Mouse (Mus musculus): ENCODE data around the gene Dtl. TPM values are rescaled to one million over a fixed set of nuclear protein-coding genes. Genes with fewer than 3 reads are reported as not detected.
"Not testable (repeated sequence)": the region's sequence is repeated elsewhere in the genome, so short reads cannot be mapped to it uniquely, and the experiment has no call there.

Gene Dtl
- polyA plus RNA-seq, 1 experiment from 2014 or later, result 19.8 TPM

GRCm38 (mm10) chr1:191519329-191520066 lies 55.8 kb downstream of the Dtl start:
- H3K9me3 ChIP-seq (replicated peaks), result no peaks in the 10 kb centered on the region
- H3K4me2 ChIP-seq, result no peak overlapping the region
- WGBS, result 86% methylated on average over 4 of the region's 4 CpGs
- no peak overlapping the region for H3K9ac ChIP-seq
- H3K27ac ChIP-seq, result 0 out of 2 replicates have a peak overlapping the region, but pooled peaks have one; percentile 5
- H3K27me3 ChIP-seq, result no peaks in the 10 kb centered on the region
- H3K4me3 ChIP-seq, result no peak overlapping the region
- no peaks in the 10 kb centered on the region for H3K36me3 ChIP-seq
- ATAC-seq (replicated peaks; ENCODE audit: insufficient number of reproducible peaks, insufficient read depth, low FRiP score, low read depth), result no peak
- peaks cover 15% of the 10 kb centered on the region for H3K4me1 ChIP-seq (replicated peaks)

- H3K4me2 ChIP-seq, result no peak overlapping the region
- peaks cover 15% of the 10 kb centered on the region for H3K4me1 ChIP-seq (replicated peaks)
- H3K27me3 ChIP-seq, result no peaks in the 10 kb centered on the region
- no peak overlapping the region for H3K9ac ChIP-seq
- H3K4me3 ChIP-seq, result no peak overlapping the region
- no peaks in the 10 kb centered on the region for H3K36me3 ChIP-seq
- 82% methylated on average over 4 of the region's 4 CpGs for WGBS
- H3K27ac ChIP-seq, result 0 out of 2 replicates have a peak overlapping the region, but pooled peaks have one; percentile 5
- no peak for ATAC-seq (replicated peaks; ENCODE audit: insufficient number of reproducible peaks, insufficient read depth, low FRiP score, low read depth)
- H3K9me3 ChIP-seq (replicated peaks), result no peaks in the 10 kb centered on the region
These were observed 56.4 kb downstream of the Dtl start for GRCm38 (mm10) chr1:191518911-191519310.

- no peak overlapping the region for H3K9ac ChIP-seq
- peaks cover 15% of the 10 kb centered on the region for H3K4me1 ChIP-seq (replicated peaks)
- no peak for ATAC-seq (replicated peaks; ENCODE audit: insufficient number of reproducible peaks, insufficient read depth, low FRiP score, low read depth)
- H3K4me2 ChIP-seq, result no peak overlapping the region
- H3K4me3 ChIP-seq, result no peak overlapping the region
- no peak overlapping the region for H3K27ac ChIP-seq
- H3K9me3 ChIP-seq (replicated peaks), result no peaks in the 10 kb centered on the region
- H3K27me3 ChIP-seq, result no peaks in the 10 kb centered on the region
- 77% methylated on average over 5 of the region's 5 CpGs for WGBS
- H3K36me3 ChIP-seq, result no peaks in the 10 kb centered on the region
These were observed 57.4 kb downstream of the Dtl start for GRCm38 (mm10) chr1:191517969-191518368.

GRCm38 (mm10) chr1:191517056-191517455 lies 58.3 kb downstream of the Dtl start:
- Histone ChIP-seq H3K4me1 (replicated peaks) (peaks cover 15% of the 10 kb centered on the region), H3K27me3 (no peaks in the 10 kb centered on the region), H3K27ac (no peak overlapping the region), H3K4me3 (no peak overlapping the region), H3K9ac (no peak overlapping the region), H3K9me3 (replicated peaks) (no peaks in the 10 kb centered on the region), H3K4me2 (no peak overlapping the region), H3K36me3 (no peaks in the 10 kb centered on the region)
- no peak for ATAC-seq (replicated peaks; ENCODE audit: insufficient number of reproducible peaks, insufficient read depth, low FRiP score, low read depth)
- WGBS, result 87% methylated on average over 3 of the region's 3 CpGs

GRCm38 (mm10) chr1:191516351-191516750 lies 59.0 kb downstream of the Dtl start:
- 84% methylated on average over 2 of the region's 2 CpGs for WGBS
- not testable (repeated sequence) for H3K9me3 ChIP-seq (replicated peaks); H3K27ac ChIP-seq; H3K27me3 ChIP-seq; ATAC-seq (replicated peaks; ENCODE audit: insufficient number of reproducible peaks, insufficient read depth, low FRiP score, low read depth); H3K36me3 ChIP-seq; H3K4me2 ChIP-seq; H3K4me3 ChIP-seq; H3K9ac ChIP-seq
- peaks cover 13% of the 10 kb centered on the region for H3K4me1 ChIP-seq (replicated peaks)

- H3K4me3 ChIP-seq, result no peak overlapping the region
- H3K4me1 ChIP-seq (replicated peaks), result no peaks in the 10 kb centered on the region
- H3K27ac ChIP-seq, result no peak overlapping the region
- no peaks in the 10 kb centered on the region for H3K36me3 ChIP-seq
- no peak overlapping the region for H3K9ac ChIP-seq
- ATAC-seq (replicated peaks; ENCODE audit: insufficient number of reproducible peaks, insufficient read depth, low FRiP score, low read depth), result no peak
- no peaks in the 10 kb centered on the region for H3K27me3 ChIP-seq
- no peak overlapping the region for H3K4me2 ChIP-seq
- 85% methylated on average over 4 of the region's 4 CpGs for WGBS
- no peaks in the 10 kb centered on the region for H3K9me3 ChIP-seq (replicated peaks)
These were observed 62.1 kb downstream of the Dtl start for GRCm38 (mm10) chr1:191513195-191513594.

- no peak for ATAC-seq (replicated peaks; ENCODE audit: insufficient number of reproducible peaks, insufficient read depth, low FRiP score, low read depth)
- Histone ChIP-seq H3K4me3 (no peak overlapping the region), H3K36me3 (no peaks in the 10 kb centered on the region), H3K9ac (no peak overlapping the region), H3K9me3 (replicated peaks) (no peaks in the 10 kb centered on the region), H3K4me1 (replicated peaks) (no peaks in the 10 kb centered on the region), H3K4me2 (no peak overlapping the region), H3K27ac (no peak overlapping the region), H3K27me3 (no peaks in the 10 kb centered on the region)
- WGBS, result 75% methylated on average over 4 of the region's 4 CpGs
These were observed 63.0 kb downstream of the Dtl start for GRCm38 (mm10) chr1:191512383-191512782.

GRCm38 (mm10) chr1:191511503-191511902 lies 63.8 kb downstream of the Dtl start:
- Histone ChIP-seq H3K4me1 (replicated peaks) (0 out of 2 replicates have a peak, but pooled peaks cover 8% of the 10 kb centered on the region), H3K36me3 (no peaks in the 10 kb centered on the region), H3K4me2 (no peak overlapping the region), H3K9me3 (replicated peaks) (no peaks in the 10 kb centered on the region), H3K27ac (no peak overlapping the region), H3K9ac (no peak overlapping the region), H3K4me3 (no peak overlapping the region), H3K27me3 (no peaks in the 10 kb centered on the region)
- 85% methylated on average over 8 of the region's 8 CpGs for WGBS
- ATAC-seq (replicated peaks; ENCODE audit: insufficient number of reproducible peaks, insufficient read depth, low FRiP score, low read depth), result no peak

GRCm38 (mm10) chr1:191509865-191510264 lies 65.5 kb downstream of the Dtl start:
- WGBS, result 77% methylated on average over 3 of the region's 3 CpGs

GRCm38 (mm10) chr1:191509131-191509530 lies 66.2 kb downstream of the Dtl start:
- no peak overlapping the region for H3K4me3 ChIP-seq
- H3K27ac ChIP-seq, result no peak overlapping the region
- H3K9me3 ChIP-seq (replicated peaks), result no peaks in the 10 kb centered on the region
- no peaks in the 10 kb centered on the region for H3K27me3 ChIP-seq
- no peak overlapping the region for H3K4me2 ChIP-seq
- ATAC-seq (replicated peaks; ENCODE audit: insufficient number of reproducible peaks, insufficient read depth, low FRiP score, low read depth), result no peak
- H3K4me1 ChIP-seq (replicated peaks), result 0 out of 2 replicates have a peak, but pooled peaks cover 8% of the 10 kb centered on the region
- H3K36me3 ChIP-seq, result no peaks in the 10 kb centered on the region
- WGBS, result 61% methylated on average over 6 of the region's 6 CpGs
- no peak overlapping the region for H3K9ac ChIP-seq

More at GRCm38 (mm10) chr1:191509865-191510264, 65.5 kb downstream of the Dtl start:
- no peak for ATAC-seq (replicated peaks; ENCODE audit: insufficient number of reproducible peaks, insufficient read depth, low FRiP score, low read depth)
- H3K27me3 ChIP-seq, result no peaks in the 10 kb centered on the region
- no peaks in the 10 kb centered on the region for H3K9me3 ChIP-seq (replicated peaks)
- H3K4me1 ChIP-seq (replicated peaks), result 0 out of 2 replicates have a peak, but pooled peaks cover 8% of the 10 kb centered on the region
- no peak overlapping the region for H3K9ac ChIP-seq
- H3K4me3 ChIP-seq, result no peak overlapping the region
- H3K4me2 ChIP-seq, result no peak overlapping the region
- no peaks in the 10 kb centered on the region for H3K36me3 ChIP-seq
- H3K27ac ChIP-seq, result no peak overlapping the region

- H3K36me3 ChIP-seq, result no peaks in the 10 kb centered on the region
- no peak for ATAC-seq (replicated peaks; ENCODE audit: insufficient number of reproducible peaks, insufficient read depth, low FRiP score, low read depth)
- no peaks in the 10 kb centered on the region for H3K9me3 ChIP-seq (replicated peaks)
- H3K27ac ChIP-seq, result 0 out of 2 replicates have a peak overlapping the region, but pooled peaks have one; percentile 39
- no peak overlapping the region for H3K4me3 ChIP-seq
- H3K27me3 ChIP-seq, result no peaks in the 10 kb centered on the region
- H3K9ac ChIP-seq, result no peak overlapping the region
- 17% methylated on average over 1 of the region's 1 CpGs for WGBS
- H3K4me1 ChIP-seq (replicated peaks), result 0 out of 2 replicates have a peak, but pooled peaks cover 8% of the 10 kb centered on the region
- H3K4me2 ChIP-seq, result no peak overlapping the region
These were observed 68.6 kb downstream of the Dtl start for GRCm38 (mm10) chr1:191506791-191507190.

- no peak overlapping the region for H3K9ac ChIP-seq
- no peak overlapping the region for H3K4me2 ChIP-seq
- H3K27me3 ChIP-seq, result no peaks in the 10 kb centered on the region
- H3K4me3 ChIP-seq, result no peak overlapping the region
- WGBS, result 91% methylated on average over 6 of the region's 6 CpGs
- peaks cover 8% of the 10 kb centered on the region for H3K4me1 ChIP-seq (replicated peaks)
- H3K9me3 ChIP-seq (replicated peaks), result no peaks in the 10 kb centered on the region
- H3K27ac ChIP-seq, result no peak overlapping the region
- no peaks in the 10 kb centered on the region for H3K36me3 ChIP-seq
- ATAC-seq (replicated peaks; ENCODE audit: insufficient number of reproducible peaks, insufficient read depth, low FRiP score, low read depth), result no peak
These were observed 75.7 kb downstream of the Dtl start for GRCm38 (mm10) chr1:191499666-191500065.

Measured in heart, embryonic 15.5 days (tissue).